Mouse (Mus musculus): ENCODE results near the gene Dennd1c.

DNA sequence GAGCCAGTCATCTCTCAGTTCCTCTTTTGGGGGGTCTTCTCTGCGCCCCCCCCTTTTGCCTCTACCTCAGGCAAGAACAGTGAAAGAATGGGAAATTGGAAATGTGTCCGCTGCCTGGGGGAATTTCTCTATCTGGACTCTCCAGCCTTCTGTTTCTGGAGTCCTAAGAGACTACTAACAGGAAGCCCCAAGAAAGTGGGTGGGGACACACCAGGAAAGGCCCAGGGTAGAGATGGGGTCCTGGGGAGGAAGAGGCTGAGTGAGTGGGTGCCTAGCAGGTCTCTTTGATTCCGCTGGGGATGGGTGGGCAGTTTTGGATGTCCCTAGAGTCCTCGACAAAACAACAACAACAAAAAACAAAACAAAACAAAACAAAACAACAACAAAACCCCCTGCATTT is 26.2 kb upstream of the Dennd1c start:
- TF ChIP-seq EP300 (IDR thresholded peaks at IDR 0.05; ENCODE audit: low read depth), result no peak
- no peak for TF ChIP-seq CTCF (IDR thresholded peaks at IDR 0.05; ENCODE audit: low read depth)
